Mouse (Mus musculus) thymus, adult 2 months (tissue): ENCODE data around the gene Slc37a4. TPM values are rescaled to one million over a fixed set of nuclear protein-coding genes. Genes with fewer than 3 reads are reported as not detected.
"Not testable (repeated sequence)": the region's sequence is repeated elsewhere in the genome, so short reads cannot be mapped to it uniquely, and the experiment has no call there.

Experiments used
- DNase-seq: peaks from one replicate; pipeline ENCODE4 v3.0.0; 2021
- H3K27ac ChIP-seq: fragments of 200-500 bp; 2 replicates; pipeline ENCODE4 v1.5.1; 2012; ENCODE audit warnings: low read length, control low read depth; ENCODE audit not compliant: control insufficient read depth, insufficient read depth
- H3K27me3 ChIP-seq: fragments of 200-500 bp; 2 replicates; pipeline ENCODE4 v1.6.1; 2012; ENCODE audit warnings: mild to moderate bottlenecking, low read length, moderate library complexity, mixed read lengths; ENCODE audit not compliant: control insufficient read depth, insufficient read depth
- H3K36me3 ChIP-seq: fragments of 200-500 bp; 2 replicates; pipeline ENCODE4 v1.6.1; 2012; ENCODE audit warnings: mild to moderate bottlenecking, low read length, moderate library complexity; ENCODE audit not compliant: control insufficient read depth, insufficient read depth
- H3K4me1 ChIP-seq: fragments of 200-500 bp; replicated peaks from 2 replicates; pipeline ENCODE4 v1.6.1; 2012; ENCODE audit warnings: low read length; ENCODE audit not compliant: control insufficient read depth, insufficient read depth
- H3K4me3 ChIP-seq: fragments of 200-500 bp; 2 replicates; pipeline ENCODE4 v1.5.1; 2012; ENCODE audit warnings: mild to moderate bottlenecking, low read length, control low read depth, moderate library complexity; ENCODE audit not compliant: control insufficient read depth, insufficient read depth
- CTCF ChIP-seq: fragments of 200-500 bp; IDR thresholded peaks from 2 replicates; pipeline ENCODE4 v1.5.1; 2012; ENCODE audit warnings: mild to moderate bottlenecking, control low read depth, low read length, moderate library complexity, borderline replicate concordance; ENCODE audit not compliant: control insufficient read depth, poor library complexity, insufficient read depth; ENCODE audit errors: extremely low read depth
- POLR2A ChIP-seq: fragments of 200-500 bp; IDR thresholded peaks from 2 replicates; pipeline ENCODE4 v1.6.1; 2012; ENCODE audit warnings: mild to moderate bottlenecking, low read length, control low read depth, moderate library complexity; ENCODE audit not compliant: control insufficient read depth, poor library complexity, insufficient read depth; ENCODE audit errors: extremely low read depth
- WGBS: fragments of 180-500 bp; shearing (Covaris S2); methylation state at CpG from one replicate; pipeline ENCODE4 v1.1.7; 2018; 5-methylcytosine and 5-hydroxymethylcytosine counted together
- polyA plus RNA-seq: library from polyadenylated mRNA; depleted of rRNA; stranded (reverse); fragments of >200 nt; gene quantifications from 2 replicates; pipeline ENCODE4 v1.2.3, GENCODE M21; 2012

The Slc37a4 gene
- polyA plus RNA-seq, 1 experiment: 32.9 TPM

- H3K27me3 ChIP-seq: no peaks in the 10 kb centered on the region
- WGBS: under 1% methylated on average over 24 of the region's 24 CpGs
- H3K4me3 ChIP-seq: peak overlapping the region; percentile 91
- H3K36me3 ChIP-seq: peaks cover 38% of the 10 kb centered on the region
- DNase-seq: no peak
- H3K27ac ChIP-seq: no peak overlapping the region
- 0 out of 2 replicates have a peak, but pooled peaks have one; percentile 40 for TF ChIP-seq CTCF
- 0 out of 2 replicates have a peak, but pooled peaks have one; percentile 19 for TF ChIP-seq POLR2A
- peaks cover 6% of the 10 kb centered on the region; the same call in 1 of the 2 replicates for H3K4me1 ChIP-seq
These were observed 11.1 kb downstream of the Slc37a4 start for GRCm38 (mm10) chr9:44407752-44408097.

GRCm38 (mm10) chr9:44408693-44409092, 12.0 kb downstream of the Slc37a4 start:
- Histone ChIP-seq H3K4me1 (peaks cover 11% of the 10 kb centered on the region; the same call in 1 of the 2 replicates), H3K36me3 (peaks cover 41% of the 10 kb centered on the region)
- not testable (repeated sequence) for DNase-seq, H3K27ac ChIP-seq, H3K4me3 ChIP-seq, H3K27me3 ChIP-seq
- 77% methylated on average over 9 of the region's 9 CpGs for WGBS

GRCm38 (mm10) chr9:44410647-44411336, 14.1 kb downstream of the Slc37a4 start:
- DNase-seq: no peak
- TF ChIP-seq CTCF (no peak), POLR2A (no peak)
- Histone ChIP-seq H3K4me3 (no peak overlapping the region), H3K36me3 (peaks cover 26% of the 10 kb centered on the region), H3K4me1 (peaks cover 11% of the 10 kb centered on the region; the same call in 1 of the 2 replicates), H3K27ac (no peak overlapping the region), H3K27me3 (no peaks in the 10 kb centered on the region)
- 94% methylated on average over 2 of the region's 2 CpGs for WGBS

- Histone ChIP-seq H3K27me3 (no peaks in the 10 kb centered on the region), H3K4me3 (no peak overlapping the region), H3K36me3 (peaks cover 26% of the 10 kb centered on the region), H3K4me1 (peaks cover 9% of the 10 kb centered on the region; the same call in 1 of the 2 replicates), H3K27ac (no peak overlapping the region)
- TF ChIP-seq CTCF: no peak
- WGBS: 92% methylated on average over 1 of the region's 1 CpGs
- no peak for DNase-seq
These were observed 15.0 kb downstream of the Slc37a4 start for GRCm38 (mm10) chr9:44411601-44412130.

GRCm38 (mm10) chr9:44412306-44412705, 15.7 kb downstream of the Slc37a4 start:
- WGBS: 58% methylated on average over 4 of the region's 4 CpGs
- Histone ChIP-seq H3K36me3 (peaks cover 26% of the 10 kb centered on the region), H3K27me3 (no peaks in the 10 kb centered on the region), H3K27ac (no peak overlapping the region), H3K4me3 (no peak overlapping the region), H3K4me1 (peaks cover 11% of the 10 kb centered on the region)
- no peak for TF ChIP-seq CTCF
- TF ChIP-seq POLR2A: no peak
- no peak for DNase-seq

GRCm38 (mm10) chr9:44412781-44413180, 16.1 kb downstream of the Slc37a4 start:
- no peak overlapping the region for H3K27ac ChIP-seq
- DNase-seq: no peak
- no peak for TF ChIP-seq CTCF
- TF ChIP-seq POLR2A: no peak
- no peak overlapping the region for H3K4me3 ChIP-seq
- peaks cover 13% of the 10 kb centered on the region for H3K4me1 ChIP-seq
- 93% methylated on average over 2 of the region's 2 CpGs for WGBS
- H3K27me3 ChIP-seq: no peaks in the 10 kb centered on the region
- H3K36me3 ChIP-seq: peaks cover 26% of the 10 kb centered on the region

- H3K27me3 ChIP-seq: no peaks in the 10 kb centered on the region
- no peak for DNase-seq
- 6% methylated on average over 26 of the region's 26 CpGs for WGBS
These were observed 20.7 kb downstream of the Slc37a4 start for GRCm38 (mm10) chr9:44417156-44417891.

More at GRCm38 (mm10) chr9:44417156-44417891, 20.7 kb downstream of the Slc37a4 start:
- Histone ChIP-seq H3K27ac (no peak overlapping the region), H3K36me3 (peaks cover 7% of the 10 kb centered on the region; the same call in 1 of the 2 replicates), H3K4me3 (peak overlapping the region; percentile 84), H3K4me1 (peaks cover 11% of the 10 kb centered on the region)
- TF ChIP-seq CTCF (no peak), POLR2A (no peak)
